ENCODE assay signal across 12 mouse cellular contexts in genomic region chr16:23890151-23890550, GRCm38 (mm10). TPM values are rescaled to one million over a fixed set of nuclear protein-coding genes. Genes with fewer than 3 reads are reported as not detected.
DNase-seq lines count a peak whose midpoint lies in the region; ATAC-seq and TF ChIP-seq lines count a peak whose summit lies in the region.
"Had no signal": no experiment of that assay in that cellular context is flagged by ENCODE, and none has a peak within 500 bp of the region (broad histone marks: within the 10 kb centered on the region; RNA-seq: fewer than 3 reads in every experiment).

No protein-coding gene starts in this region.

- no peaks in the 10 kb centered on the region for H3K4me1 ChIP-seq in lung, postnatal 0 days (ENCODE audit: insufficient read depth, low read depth, low read length)
- no peaks in the 10 kb centered on the region for H3K4me1 ChIP-seq in lung, adult 2 months (ENCODE audit: control insufficient read depth, insufficient read depth, low read length)
- H3K4me1 ChIP-seq in hindbrain, embryonic 16.5 days (ENCODE audit: control insufficient read depth, insufficient read depth, low read depth, low read length) = peaks cover 7% of the 10 kb centered on the region; the same call in 1 of the 2 replicates
- H3K4me1 ChIP-seq in neural tube, embryonic 12.5 days = peaks cover 16% of the 10 kb centered on the region
- H3K4me1 ChIP-seq: megakaryocyte, embryonic 14.5 days had no signal

- TF ChIP-seq CTCF in lung, postnatal 0 days (IDR thresholded peaks at IDR 0.05) = no peak
- no peak for TF ChIP-seq CTCF in lung, adult 2 months (IDR thresholded peaks at IDR 0.05; ENCODE audit: insufficient read depth, low read length)

- no peak for ATAC-seq in lung, postnatal 0 days
- no peak for ATAC-seq in hindbrain, embryonic 16.5 days
- ATAC-seq in neural tube, embryonic 12.5 days (ENCODE audit: low FRiP score, low read depth) = no peak

- H3K9ac ChIP-seq in lung, postnatal 0 days (replicated peaks; ENCODE audit: low read depth) = no peak overlapping the region
- H3K9ac ChIP-seq in hindbrain, embryonic 16.5 days (ENCODE audit: low read depth, low read length) = peak overlapping the region; percentile 63
- no peak overlapping the region for H3K9ac ChIP-seq in neural tube, embryonic 12.5 days

- no peak overlapping the region for H3K4me2 ChIP-seq in lung, postnatal 0 days (replicated peaks; ENCODE audit: low read depth, low read length)
- peak overlapping the region; percentile 67 for H3K4me2 ChIP-seq in hindbrain, embryonic 16.5 days (ENCODE audit: low read length)
- H3K4me2 ChIP-seq in neural tube, embryonic 12.5 days (replicated peaks) = peak overlapping the region; percentile 55
- H3K4me2 ChIP-seq: heart, embryonic 11.5 days had no signal

- TF ChIP-seq POLR2A in lung, adult 2 months (IDR thresholded peaks at IDR 0.05; ENCODE audit: borderline replicate concordance, extremely low read depth, low read depth, low read length) = no peak

- no peak overlapping the region for H3K4me3 ChIP-seq in lung, postnatal 0 days (ENCODE audit: low read depth, low read length)
- H3K4me3 ChIP-seq in lung, adult 2 months (replicated peaks; ENCODE audit: extremely low read depth, low read depth, low read length) = no peak overlapping the region
- peak overlapping the region; percentile 44 for H3K4me3 ChIP-seq in hindbrain, embryonic 16.5 days (ENCODE audit: low read length)
- H3K4me3 ChIP-seq in neural tube, embryonic 12.5 days = peak overlapping the region; percentile 23
- H3K4me3 ChIP-seq: megakaryocyte, embryonic 14.5 days had no signal

- peak; percentile 65 for DNase-seq in lung, postnatal 0 days (ENCODE audit: low spot score)
- DNase-seq in lung, adult 2 months = no peak
- peak; percentile 36 for DNase-seq in embryo, embryonic 9.5 days (ENCODE audit: extremely low spot score)
- no peak for DNase-seq in spleen, postnatal 14 days (ENCODE audit: low spot score in 2 of 2)
- no peak for DNase-seq in heart, postnatal 25 days (ENCODE audit: low spot score)
- DNase-seq in urinary bladder, postnatal 10 days (ENCODE audit: low spot score) = no peak
- DNase-seq: cerebellum, adult 11-12 months had no signal

- H3K27ac ChIP-seq in lung, postnatal 0 days (ENCODE audit: low read length) = no peak overlapping the region
- no peak overlapping the region for H3K27ac ChIP-seq in hindbrain, embryonic 16.5 days (ENCODE audit: low read depth, low read length)
- H3K27ac ChIP-seq in neural tube, embryonic 12.5 days = no peak overlapping the region

- intact Hi-C loops in heart, postnatal 25 days (cut with DNase I) = no loop called here

- H3K36me3 ChIP-seq in lung, postnatal 0 days (ENCODE audit: insufficient read depth, low read length) = no peaks in the 10 kb centered on the region
- H3K36me3 ChIP-seq in hindbrain, embryonic 16.5 days (ENCODE audit: control insufficient read depth, insufficient read depth, low read length) = no peaks in the 10 kb centered on the region
- no peaks in the 10 kb centered on the region for H3K36me3 ChIP-seq in neural tube, embryonic 12.5 days

- peaks cover 11% of the 10 kb centered on the region for H3K27me3 ChIP-seq in lung, postnatal 0 days (replicated peaks; ENCODE audit: insufficient read depth, low read length)
- H3K27me3 ChIP-seq in hindbrain, embryonic 16.5 days (replicated peaks; ENCODE audit: control insufficient read depth, insufficient read depth, low read length) = peaks cover 7% of the 10 kb centered on the region
- peaks cover 27% of the 10 kb centered on the region for H3K27me3 ChIP-seq in neural tube, embryonic 12.5 days (replicated peaks)

- no peak for TF ChIP-seq EP300 in lung, postnatal 0 days (IDR thresholded peaks at IDR 0.05)

- WGBS in lung, postnatal 0 days = 4% methylated on average over 9 of the region's 9 CpGs
- WGBS in lung, adult 2 months = 5% methylated on average over 9 of the region's 9 CpGs
- WGBS in hindbrain, embryonic 16.5 days = 9% methylated on average over 9 of the region's 9 CpGs
- 7% methylated on average over 9 of the region's 9 CpGs for WGBS in neural tube, embryonic 12.5 days

- H3K9me3 ChIP-seq in lung, postnatal 0 days (ENCODE audit: low read length) = no peaks in the 10 kb centered on the region
- H3K9me3 ChIP-seq in hindbrain, embryonic 16.5 days (ENCODE audit: control insufficient read depth, low read length) = no peaks in the 10 kb centered on the region
- H3K9me3 ChIP-seq in neural tube, embryonic 12.5 days = no peaks in the 10 kb centered on the region
- H3K9me3 ChIP-seq: megakaryocyte, embryonic 14.5 days had no signal

RNA-seq across cellular contexts. Expression of gene Sst, which starts 0.6 kb away (rescaled TPM):
- polyA plus RNA-seq in lung, postnatal 0 days (2015; fragmentation: Nextera tagmentation; extraction: Ambion mirVana) = not detected in 2 replicates
- polyA plus RNA-seq in lung, adult 2 months (2012; rRNA removed) = 0.18 TPM in 1 of 2 replicates, not detected in the other
- 295 and 377 TPM in 2 replicates for polyA plus RNA-seq in hindbrain, embryonic 16.5 days (2015; fragmentation: Nextera tagmentation; extraction: Ambion mirVana)
- 139 and 140 TPM in 2 replicates for polyA plus RNA-seq in neural tube, embryonic 12.5 days (2016; fragmentation: Nextera tagmentation; extraction: Ambion mirVana)
- not detected for total RNA-seq in heart, postnatal 25 days (2021)

RNA-seq across cellular contexts. Expression of gene Rtp2, which starts 42.0 kb away (rescaled TPM):
- not detected in 2 replicates for polyA plus RNA-seq in lung, postnatal 0 days (2015; fragmentation: Nextera tagmentation; extraction: Ambion mirVana)
- not detected in 2 replicates for polyA plus RNA-seq in lung, adult 2 months (2012; rRNA removed)
- 0.12 TPM in 1 of 2 replicates, not detected in the other for polyA plus RNA-seq in hindbrain, embryonic 16.5 days (2015; fragmentation: Nextera tagmentation; extraction: Ambion mirVana)
- polyA plus RNA-seq in neural tube, embryonic 12.5 days (2016; fragmentation: Nextera tagmentation; extraction: Ambion mirVana) = not detected in 2 replicates
- not detected for total RNA-seq in heart, postnatal 25 days (2021)
- polyA plus RNA-seq: heart, embryonic 11.5 days; stomach, embryonic 14.5 days had no signal

Comparison
In these comparisons a context has a peak if more than half of its experiments do, and no peak if none do; other contexts are left out.
1. DNase-seq: peak in lung, postnatal 0 days (single experiment) and embryo, embryonic 9.5 days (single experiment); none in lung, adult 2 months (single experiment), spleen, postnatal 14 days (0 of 2), heart, postnatal 25 days (single experiment) and urinary bladder, postnatal 10 days (single experiment).
2. H3K4me3 ChIP-seq: peak in hindbrain, embryonic 16.5 days (single experiment) and neural tube, embryonic 12.5 days (single experiment); none in lung, postnatal 0 days (single experiment) and lung, adult 2 months (single experiment).
3. RNA of gene Sst, which starts 0.6 kb away (polyA plus RNA-seq): 295 to 377 TPM in hindbrain, embryonic 16.5 days and 139 to 140 TPM in neural tube, embryonic 12.5 days; not detected in lung, postnatal 0 days and 0.18 TPM in lung, adult 2 months; every median in the first group is over 100 times any median in the second.